8 mouse cellular contexts compared by ENCODE assay signal in genomic region chr9:27148631-27149471, GRCm38 (mm10). TPM values are rescaled to one million over a fixed set of nuclear protein-coding genes. Genes with fewer than 3 reads are reported as not detected.
DNase-seq lines count a peak whose midpoint lies in the region; ATAC-seq lines count a peak whose summit lies in the region.

No protein-coding gene starts in this region.

- H3K36me3 ChIP-seq in heart, embryonic 11.5 days (ENCODE audit: control insufficient read depth, insufficient read depth, low read length), result no peaks in the 10 kb centered on the region; the same call in 1 of the 2 replicates
- H3K36me3 ChIP-seq in embryonic facial prominence, embryonic 11.5 days (replicated peaks; ENCODE audit: control insufficient read depth, insufficient read depth, low read depth, low read length), result no peaks in the 10 kb centered on the region
- no peaks in the 10 kb centered on the region for H3K36me3 ChIP-seq in intestine, embryonic 16.5 days (ENCODE audit: control insufficient read depth, insufficient read depth, low read length)
- H3K36me3 ChIP-seq in midbrain, embryonic 12.5 days, result peaks cover 18% of the 10 kb centered on the region; the same call in 1 of the 2 replicates

- H3K27me3 ChIP-seq in heart, embryonic 11.5 days (ENCODE audit: control insufficient read depth, insufficient read depth, low read length), result no peaks in the 10 kb centered on the region
- no peaks in the 10 kb centered on the region for H3K27me3 ChIP-seq in embryonic facial prominence, embryonic 11.5 days (ENCODE audit: control insufficient read depth, insufficient read depth, low read length)
- H3K27me3 ChIP-seq in intestine, embryonic 16.5 days (replicated peaks; ENCODE audit: control insufficient read depth, insufficient read depth, low read length), result no peaks in the 10 kb centered on the region
- no peaks in the 10 kb centered on the region for H3K27me3 ChIP-seq in midbrain, embryonic 12.5 days

- peak overlapping the region; percentile 56 for H3K4me2 ChIP-seq in heart, embryonic 11.5 days
- no peak overlapping the region for H3K4me2 ChIP-seq in embryonic facial prominence, embryonic 11.5 days (ENCODE audit: low read depth, low read length)
- H3K4me2 ChIP-seq in intestine, embryonic 16.5 days (ENCODE audit: low read depth, low read length), result no peak overlapping the region
- peak overlapping the region; percentile 43 for H3K4me2 ChIP-seq in midbrain, embryonic 12.5 days (replicated peaks)

- peaks cover 29% of the 10 kb centered on the region for H3K4me1 ChIP-seq in heart, embryonic 11.5 days (ENCODE audit: control insufficient read depth, insufficient read depth, low read length)
- no peaks in the 10 kb centered on the region for H3K4me1 ChIP-seq in embryonic facial prominence, embryonic 11.5 days (ENCODE audit: control insufficient read depth, insufficient read depth, low read length)
- H3K4me1 ChIP-seq in intestine, embryonic 16.5 days (ENCODE audit: control insufficient read depth, insufficient read depth, low read length), result 0 out of 2 replicates have a peak, but pooled peaks cover 6% of the 10 kb centered on the region
- peaks cover 60% of the 10 kb centered on the region for H3K4me1 ChIP-seq in midbrain, embryonic 12.5 days

- WGBS in heart, embryonic 11.5 days (ENCODE audit: insufficient replicate concordance), result 28% methylated on average over 18 of the region's 18 CpGs
- 27% methylated on average over 18 of the region's 18 CpGs for WGBS in embryonic facial prominence, embryonic 11.5 days
- WGBS in intestine, embryonic 16.5 days, result 29% methylated on average over 18 of the region's 18 CpGs
- 20% methylated on average over 18 of the region's 18 CpGs for WGBS in midbrain, embryonic 12.5 days

- no peak overlapping the region for H3K4me3 ChIP-seq in heart, embryonic 11.5 days (ENCODE audit: low read depth, low read length)
- H3K4me3 ChIP-seq in embryonic facial prominence, embryonic 11.5 days (ENCODE audit: low read depth, low read length), result no peak overlapping the region
- H3K4me3 ChIP-seq in intestine, embryonic 16.5 days (ENCODE audit: low read length), result no peak overlapping the region
- H3K4me3 ChIP-seq in midbrain, embryonic 12.5 days, result peak overlapping the region; percentile 23

- no peaks in the 10 kb centered on the region for H3K9me3 ChIP-seq in heart, embryonic 11.5 days (replicated peaks; ENCODE audit: control insufficient read depth, low read length)
- no peaks in the 10 kb centered on the region for H3K9me3 ChIP-seq in embryonic facial prominence, embryonic 11.5 days (replicated peaks; ENCODE audit: control insufficient read depth, low read length)
- H3K9me3 ChIP-seq in intestine, embryonic 16.5 days (ENCODE audit: control insufficient read depth, low read length), result no peaks in the 10 kb centered on the region
- H3K9me3 ChIP-seq in midbrain, embryonic 12.5 days, result no peaks in the 10 kb centered on the region

- H3K9ac ChIP-seq in heart, embryonic 11.5 days (ENCODE audit: low read depth, low read length), result no peak overlapping the region; the same call in 1 of the 2 replicates
- no peak overlapping the region for H3K9ac ChIP-seq in embryonic facial prominence, embryonic 11.5 days (replicated peaks; ENCODE audit: low read length)
- H3K9ac ChIP-seq in intestine, embryonic 16.5 days (ENCODE audit: low read depth, low read length), result no peak overlapping the region
- H3K9ac ChIP-seq in midbrain, embryonic 12.5 days (replicated peaks), result peak overlapping the region; percentile 21; the same call in 1 of the 2 replicates

- no peak for DNase-seq in heart, postnatal 25 days (ENCODE audit: low spot score)
- peak; percentile 55 for DNase-seq in embryonic facial prominence, embryonic 11.5 days (ENCODE audit: low spot score)
- DNase-seq in T-cell, adult 2 months (ENCODE audit: low spot score), result no peak
- DNase-seq in frontal cortex, postnatal 10 days (ENCODE audit: low spot score in 2 of 2), result no peak

- intact Hi-C loops in heart, postnatal 25 days (cut with DNase I), result no loop called here

- no peak overlapping the region for H3K27ac ChIP-seq in heart, embryonic 11.5 days (ENCODE audit: low read depth, low read length)
- H3K27ac ChIP-seq in embryonic facial prominence, embryonic 11.5 days (replicated peaks; ENCODE audit: low read depth, low read length), result no peak overlapping the region
- no peak overlapping the region for H3K27ac ChIP-seq in intestine, embryonic 16.5 days (ENCODE audit: low read length)
- peak overlapping the region; percentile 79 for H3K27ac ChIP-seq in midbrain, embryonic 12.5 days (replicated peaks)

- ATAC-seq in heart, embryonic 11.5 days (replicated peaks; ENCODE audit: insufficient number of reproducible peaks, low FRiP score, low TSS enrichment), result no peak; the same call in 1 of the 2 replicates
- ATAC-seq in embryonic facial prominence, embryonic 11.5 days (replicated peaks; ENCODE audit: insufficient number of reproducible peaks, low FRiP score, low TSS enrichment, low read depth), result peak; percentile 64
- ATAC-seq in intestine, embryonic 16.5 days, result peak; percentile 42; the same call in 1 of the 2 replicates
- ATAC-seq in midbrain, embryonic 12.5 days (ENCODE audit: low FRiP score, low read depth), result peak; percentile 87
- no peak for ATAC-seq in erythroblast, adult 5-6 weeks (replicated peaks; ENCODE audit: low FRiP score, poor library complexity, severe bottlenecking)

RNA-seq across cellular contexts. Expression of gene Jam3, which starts 6.4 kb away (rescaled TPM):
- polyA plus RNA-seq in heart, embryonic 11.5 days (2014; fragmentation: Nextera tagmentation; extraction: Ambion mirVana), result 50.1 and 56.1 TPM in 2 replicates
- 10 to 100 TPM; 13.0 to 16.6 TPM for total RNA-seq in heart, postnatal 25 days (2021)
- 124 and 128 TPM in 2 replicates for polyA plus RNA-seq in embryonic facial prominence, embryonic 11.5 days (2014; fragmentation: Nextera tagmentation; extraction: Ambion mirVana)
- polyA plus RNA-seq in intestine, embryonic 16.5 days (2015; fragmentation: Nextera tagmentation; extraction: Ambion mirVana), result 36.5 and 41.4 TPM in 2 replicates
- polyA plus RNA-seq in midbrain, embryonic 12.5 days (2016; fragmentation: Nextera tagmentation; extraction: Ambion mirVana), result 137 and 144 TPM in 2 replicates
- total RNA-seq in erythroblast, adult 5-6 weeks (2015; ENCODE audit: low replicate concordance), result not detected in 2 replicates
- total RNA-seq in erythroblast, adult 5-6 weeks (2017; ENCODE audit: low replicate concordance), result 0.60 TPM in 1 of 2 replicates, not detected in the other

Comparison
In these comparisons a context has a peak if more than half of its experiments do, and no peak if none do; other contexts are left out.
1. ATAC-seq: peak in embryonic facial prominence, embryonic 11.5 days (single experiment), intestine, embryonic 16.5 days (single experiment) and midbrain, embryonic 12.5 days (single experiment); none in heart, embryonic 11.5 days (single experiment) and erythroblast, adult 5-6 weeks (single experiment).
2. H3K4me2 ChIP-seq: peak in heart, embryonic 11.5 days (single experiment) and midbrain, embryonic 12.5 days (single experiment); none in embryonic facial prominence, embryonic 11.5 days (single experiment) and intestine, embryonic 16.5 days (single experiment).